In the genomic region with DNA sequence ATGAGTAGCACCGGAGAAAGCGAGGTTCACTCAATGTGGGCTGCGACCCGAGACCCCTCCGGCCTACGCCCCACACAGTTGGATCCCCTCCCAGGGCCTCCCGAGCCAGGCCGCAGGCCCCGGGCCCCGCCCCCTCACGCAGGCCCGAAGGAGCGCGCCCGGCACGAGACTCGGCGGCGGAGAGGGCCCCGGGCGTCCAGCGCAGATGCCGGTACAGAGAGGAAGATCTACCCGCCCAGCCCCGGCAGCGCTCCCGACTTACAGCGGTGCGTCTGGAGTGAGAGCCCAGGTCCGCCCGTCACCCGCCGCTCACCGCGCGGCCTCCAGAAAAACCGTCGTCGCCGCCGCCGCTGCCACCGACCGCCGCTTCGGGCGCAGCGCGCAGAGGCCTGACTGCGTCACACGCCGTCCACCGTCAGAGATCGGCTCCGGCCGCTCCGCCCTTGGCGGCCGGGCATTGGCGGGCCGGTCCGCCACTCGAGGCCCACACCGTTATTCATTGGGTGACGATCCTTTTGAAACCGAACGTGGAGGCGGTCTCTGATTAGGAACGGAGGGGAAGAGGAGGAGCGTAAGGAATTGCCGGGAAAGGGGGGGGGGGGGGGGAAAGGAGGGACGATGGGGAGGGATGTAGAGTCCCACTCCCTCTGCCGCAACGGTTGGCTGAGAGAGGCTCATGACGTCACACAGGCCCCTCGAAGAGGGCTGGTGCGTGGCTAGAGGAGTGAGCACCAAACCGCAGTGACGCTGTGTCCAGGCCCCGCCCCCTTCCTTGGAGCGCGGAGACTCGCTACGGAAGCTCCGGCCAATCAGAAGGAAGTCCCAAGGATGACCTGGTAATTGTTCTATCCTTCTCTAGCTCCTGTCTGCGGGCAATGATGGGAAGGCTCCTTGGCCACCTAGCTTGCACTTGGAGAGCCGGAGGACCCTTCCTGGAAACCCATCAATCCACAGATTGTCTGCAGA, we compare ENCODE assay signal across 8 mouse cellular contexts. TPM values are rescaled to one million over a fixed set of nuclear protein-coding genes. Genes with fewer than 3 reads are reported as not detected.
DNase-seq lines count a peak whose midpoint lies in the region; ATAC-seq lines count a peak whose summit lies in the region.

Gene Nup98 (minus strand): TSS at position 421 of the 966 bp plus-strand sequence.
Gene Pgap2 (plus strand): TSS at position 453 of the 966 bp plus-strand sequence.

- ATAC-seq in megakaryocyte progenitor cell, adult 5-6 weeks (replicated peaks; ENCODE audit: poor library complexity), result peak; percentile 88

- peak; percentile 94 for DNase-seq in adipocyte (ENCODE audit: low spot score)
- peak; percentile 100 for DNase-seq in embryo, embryonic 10 days (ENCODE audit: low spot score)
- peak; percentile 98 for DNase-seq in gastrocnemius, postnatal 10 days
- peak; percentile 99 for DNase-seq in induced T-regulatory cell, adult 2 months (ENCODE audit: low read depth)
- DNase-seq in left cerebral cortex, adult 9 months (ENCODE audit: low spot score in 2 of 2), result peak; percentile 98 to 99
- peak; percentile 99 for DNase-seq in right cerebral cortex, postnatal 14 days
- peak; percentile 97 to 99 for DNase-seq in urinary bladder, postnatal 36 days (ENCODE audit: low spot score in 2 of 2)

RNA-seq across cellular contexts. Expression of gene Nup98, which starts in this region (rescaled TPM):
- 10 to 100 TPM; 25.1 to 31.5 TPM for total RNA-seq in gastrocnemius, postnatal 10 days (2021)
- 75.3 TPM in 2 replicates for total RNA-seq in megakaryocyte progenitor cell, adult 5-6 weeks (2015)
- 41.3 and 46.1 TPM in 2 replicates for total RNA-seq in megakaryocyte progenitor cell, adult 5-6 weeks (2017)

RNA-seq across cellular contexts. Expression of gene Pgap2, which starts in this region (rescaled TPM):
- total RNA-seq in gastrocnemius, postnatal 10 days (2021), result 10 to 100 TPM; 35.9 to 40.7 TPM
- total RNA-seq in megakaryocyte progenitor cell, adult 5-6 weeks (2015), result 71.9 and 80.7 TPM in 2 replicates
- 30.6 and 32.9 TPM in 2 replicates for total RNA-seq in megakaryocyte progenitor cell, adult 5-6 weeks (2017)

Comparison
In these comparisons a context has a peak if more than half of its experiments do, and no peak if none do; other contexts are left out.
1. Peak in every context shown above with its lines: DNase-seq and ATAC-seq.